Mouse (Mus musculus): ENCODE results near the gene Tfpt.

DNA sequence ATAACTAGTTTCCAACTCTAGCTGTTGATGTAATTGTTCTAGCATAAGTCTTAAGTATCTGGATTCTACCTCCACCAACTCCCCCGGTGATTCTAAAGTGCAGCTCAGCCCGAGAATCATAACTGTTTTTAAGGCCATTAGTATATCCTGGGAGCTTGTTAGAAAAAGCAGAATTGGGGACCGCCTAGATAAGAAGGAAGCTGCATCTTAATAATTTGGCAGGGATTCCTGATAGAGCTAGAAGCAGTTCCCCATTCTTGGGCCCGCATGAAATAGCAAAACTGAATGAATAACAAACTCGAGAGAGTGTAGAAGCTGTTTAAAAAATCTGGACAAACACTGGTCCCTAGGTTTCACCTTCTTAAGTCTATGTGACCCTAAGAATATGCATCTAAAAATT, 13.7 kb upstream of the Tfpt start:
- TF ChIP-seq GATA1 (IDR thresholded peaks at IDR 0.05; ENCODE audit: low read length), result no peak
- no peak for TF ChIP-seq TAL1 (IDR thresholded peaks at IDR 0.05; ENCODE audit: low read length)
